8 mouse cellular contexts compared by ENCODE assay signal in genomic region chr2:28907691-28908388, GRCm38 (mm10). TPM values are rescaled to one million over a fixed set of nuclear protein-coding genes. Genes with fewer than 3 reads are reported as not detected.
DNase-seq lines count a peak whose midpoint lies in the region; ATAC-seq and TF ChIP-seq lines count a peak whose summit lies in the region.

No protein-coding gene starts in this region.

- peak overlapping the region; percentile 41 for H3K4me2 ChIP-seq in lung, embryonic 14.5 days
- peak overlapping the region; percentile 45 for H3K4me2 ChIP-seq in forebrain, embryonic 14.5 days (ENCODE audit: low read length)
- peak overlapping the region; percentile 47 for H3K4me2 ChIP-seq in neural tube, embryonic 15.5 days

- no peak for TF ChIP-seq CTCF in lung, embryonic 14.5 days (IDR thresholded peaks at IDR 0.05; ENCODE audit: low read depth)
- no peak for TF ChIP-seq CTCF in lung, adult 2 months (IDR thresholded peaks at IDR 0.05; ENCODE audit: insufficient read depth, low read length)
- no peak for TF ChIP-seq CTCF in layer of hippocampus, adult 2 months (conservative IDR thresholded peaks at IDR 0.05)

- H3K4me1 ChIP-seq in lung, embryonic 14.5 days (ENCODE audit: insufficient read depth), result no peaks in the 10 kb centered on the region
- no peaks in the 10 kb centered on the region for H3K4me1 ChIP-seq in lung, adult 2 months (ENCODE audit: control insufficient read depth, insufficient read depth, low read length)
- H3K4me1 ChIP-seq in forebrain, embryonic 14.5 days (ENCODE audit: control insufficient read depth, insufficient read depth, low read length), result peaks cover 21% of the 10 kb centered on the region
- H3K4me1 ChIP-seq in limb, embryonic 10.5 days, result peaks cover 25% of the 10 kb centered on the region
- peaks cover 33% of the 10 kb centered on the region for H3K4me1 ChIP-seq in neural tube, embryonic 15.5 days

- DNase-seq in lung, embryonic 14.5 days, result no peak
- no peak for DNase-seq in lung, adult 2 months
- DNase-seq in forebrain, embryonic 14.5 days (ENCODE audit: low spot score), result peak; percentile 75
- peak; percentile 47 for DNase-seq in limb, embryonic 10.5 days (ENCODE audit: low spot score)
- no peak for DNase-seq in layer of hippocampus, adult 2 months (ENCODE audit: low spot score in 2 of 2)
- no peak for DNase-seq in T-cell, adult 2 months (ENCODE audit: low spot score)
- DNase-seq in spleen, postnatal 36 days (ENCODE audit: low spot score in 2 of 2), result no peak

- H3K36me3 ChIP-seq in lung, embryonic 14.5 days (ENCODE audit: insufficient read depth), result peaks cover 13% of the 10 kb centered on the region; the same call in 1 of the 2 replicates
- H3K36me3 ChIP-seq in forebrain, embryonic 14.5 days (ENCODE audit: control insufficient read depth, insufficient read depth, low read length), result peaks cover 12% of the 10 kb centered on the region
- H3K36me3 ChIP-seq in limb, embryonic 10.5 days, result peaks cover 25% of the 10 kb centered on the region
- H3K36me3 ChIP-seq in neural tube, embryonic 15.5 days, result no peaks in the 10 kb centered on the region; the same call in 1 of the 2 replicates

- no peaks in the 10 kb centered on the region for H3K9me3 ChIP-seq in lung, embryonic 14.5 days (ENCODE audit: low read depth, low read length)
- no peaks in the 10 kb centered on the region for H3K9me3 ChIP-seq in forebrain, embryonic 14.5 days (replicated peaks; ENCODE audit: control insufficient read depth, low read length)
- H3K9me3 ChIP-seq in limb, embryonic 10.5 days (replicated peaks), result no peaks in the 10 kb centered on the region
- no peaks in the 10 kb centered on the region for H3K9me3 ChIP-seq in neural tube, embryonic 15.5 days (replicated peaks)

- peak overlapping the region; percentile 14 for H3K4me3 ChIP-seq in lung, embryonic 14.5 days (ENCODE audit: low read depth, low read length)
- no peak overlapping the region for H3K4me3 ChIP-seq in lung, adult 2 months (replicated peaks; ENCODE audit: extremely low read depth, low read depth, low read length)
- peak overlapping the region; percentile 13; the same call in 1 of the 2 replicates for H3K4me3 ChIP-seq in forebrain, embryonic 14.5 days (ENCODE audit: low read depth, low read length)
- H3K4me3 ChIP-seq in limb, embryonic 10.5 days, result peak overlapping the region; percentile 42
- peak overlapping the region; percentile 14; the same call in 1 of the 2 replicates for H3K4me3 ChIP-seq in neural tube, embryonic 15.5 days (replicated peaks)
- no peak overlapping the region for H3K4me3 ChIP-seq in layer of hippocampus, adult 2 months

- 0 out of 2 replicates have a peak, but pooled peaks have one; percentile 14 for ATAC-seq in lung, embryonic 14.5 days (ENCODE audit: insufficient read depth)
- ATAC-seq in forebrain, embryonic 14.5 days, result peak; percentile 70
- no peak for ATAC-seq in neural tube, embryonic 15.5 days (ENCODE audit: low FRiP score)

- no peak overlapping the region for H3K27ac ChIP-seq in lung, embryonic 14.5 days (ENCODE audit: low read depth)
- no peak overlapping the region for H3K27ac ChIP-seq in forebrain, embryonic 14.5 days (ENCODE audit: low read depth, low read length)
- H3K27ac ChIP-seq in limb, embryonic 10.5 days, result no peak overlapping the region
- no peak overlapping the region for H3K27ac ChIP-seq in neural tube, embryonic 15.5 days (replicated peaks)
- no peak overlapping the region for H3K27ac ChIP-seq in layer of hippocampus, adult 2 months

- no peak overlapping the region for H3K9ac ChIP-seq in lung, embryonic 14.5 days
- 0 out of 2 replicates have a peak overlapping the region, but pooled peaks have one; percentile 21 for H3K9ac ChIP-seq in forebrain, embryonic 14.5 days (ENCODE audit: low read length)
- H3K9ac ChIP-seq in neural tube, embryonic 15.5 days (replicated peaks), result no peak overlapping the region

- H3K27me3 ChIP-seq in lung, embryonic 14.5 days (ENCODE audit: insufficient read depth, low read length), result peaks cover 63% of the 10 kb centered on the region
- peaks cover 81% of the 10 kb centered on the region for H3K27me3 ChIP-seq in forebrain, embryonic 14.5 days (replicated peaks; ENCODE audit: control insufficient read depth, insufficient read depth, low read length)
- H3K27me3 ChIP-seq in limb, embryonic 10.5 days (ENCODE audit: low read depth, poor library complexity, severe bottlenecking), result peaks cover 81% of the 10 kb centered on the region
- H3K27me3 ChIP-seq in neural tube, embryonic 15.5 days (replicated peaks), result peaks cover 95% of the 10 kb centered on the region

- 6% methylated on average over 10 of the region's 10 CpGs for WGBS in lung, embryonic 14.5 days
- 28% methylated on average over 10 of the region's 10 CpGs for WGBS in lung, adult 2 months
- 0% methylated on average over 10 of the region's 10 CpGs for WGBS in forebrain, embryonic 14.5 days
- WGBS in limb, embryonic 10.5 days, result 2% methylated on average over 10 of the region's 10 CpGs
- 4% methylated on average over 10 of the region's 10 CpGs for WGBS in neural tube, embryonic 15.5 days

- no peak for TF ChIP-seq POLR2A in lung, adult 2 months (IDR thresholded peaks at IDR 0.05; ENCODE audit: borderline replicate concordance, extremely low read depth, low read depth, low read length)

RNA-seq across cellular contexts. Expression of gene Barhl1, which starts 8.6 kb away (rescaled TPM):
- not detected in 2 replicates for polyA plus RNA-seq in lung, embryonic 14.5 days (2014; fragmentation: Nextera tagmentation; extraction: Ambion mirVana)
- 0.58 and 0.70 TPM in 2 replicates for polyA plus RNA-seq in lung, adult 2 months (2012; rRNA removed)
- polyA plus RNA-seq in forebrain, embryonic 14.5 days (2014; fragmentation: Nextera tagmentation; extraction: Ambion mirVana), result 1.4 and 1.5 TPM in 2 replicates
- not detected in 2 replicates for polyA plus RNA-seq in limb, embryonic 10.5 days (2016; fragmentation: Nextera tagmentation; extraction: Ambion mirVana)
- polyA plus RNA-seq in neural tube, embryonic 15.5 days (2015; fragmentation: Nextera tagmentation; extraction: Ambion mirVana), result 4.5 and 7.5 TPM in 2 replicates
- not detected for total RNA-seq in layer of hippocampus, adult 2 months (2021)

Comparison
In these comparisons a context has a peak if more than half of its experiments do, and no peak if none do; other contexts are left out.
1. H3K4me3 ChIP-seq: peak in lung, embryonic 14.5 days (single experiment), forebrain, embryonic 14.5 days (single experiment), limb, embryonic 10.5 days (single experiment) and neural tube, embryonic 15.5 days (single experiment); none in lung, adult 2 months (single experiment) and layer of hippocampus, adult 2 months (single experiment).
2. DNase-seq: peak in forebrain, embryonic 14.5 days (single experiment) and limb, embryonic 10.5 days (single experiment); none in lung, embryonic 14.5 days (single experiment), lung, adult 2 months (single experiment), layer of hippocampus, adult 2 months (0 of 2), T-cell, adult 2 months (single experiment) and spleen, postnatal 36 days (0 of 2).
3. Peak in every context shown above with its lines, with median percentiles within 50 percentile points of each other: H3K4me2 ChIP-seq.